Mouse (Mus musculus) left cerebral cortex, postnatal 4 days (tissue): ENCODE data around the gene Wnt7b. TPM values are rescaled to one million over a fixed set of nuclear protein-coding genes. Genes with fewer than 3 reads are reported as not detected.

Experiments used
- DNase-seq: peaks from one replicate; pipeline ENCODE4 v3.0.0-alpha.2; 2022
- intact Hi-C: fragments of 180-260 bp; cut with DNase I; formaldehyde crosslinking; loops from one replicate; pipeline ENCODE4 v1.15.1; 2025
- total RNA-seq, 2 experiments: library from RNA; stranded (reverse); gene quantifications; 2 replicates each; pipeline ENCODE4 v1.2.3; 2021

Wnt7b gene
- 10 to 100 TPM; 65.6 to 67.5 TPM for total RNA-seq

GRCm38 (mm10) chr15:85582356-85582910 lies at the start of gene Wnt7b:
Gene Wnt7b (minus strand): TSS chr15:85582473.
- intact Hi-C loops, result loop anchor here (2.0 to 5.0 kb wide), 4 partner anchors 120 to 316 kb away; no protein-coding TSS in a partner anchor
- DNase-seq, result no peak

DNA sequence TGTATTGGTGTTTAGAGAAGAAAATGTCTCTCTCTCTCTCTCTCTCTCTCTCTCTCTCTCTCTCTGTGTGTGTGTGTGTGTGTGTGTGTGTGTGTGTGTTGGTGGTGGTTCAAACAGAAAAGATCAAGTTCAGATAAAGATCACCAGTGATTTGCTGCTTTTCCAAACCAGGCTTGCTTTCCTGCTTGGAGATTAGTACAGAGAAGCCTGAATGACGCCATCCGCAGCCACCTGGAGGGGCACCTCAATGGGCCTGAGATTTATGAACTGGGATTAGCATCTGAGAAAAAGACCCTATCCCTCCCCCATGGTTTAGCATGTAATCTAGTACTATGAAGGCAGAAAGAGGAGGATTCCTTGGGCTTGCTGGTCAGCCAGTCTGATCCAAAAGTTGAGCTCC lies 49.3 kb upstream of the Wnt7b start:
- intact Hi-C loops, result no loop called here

GRCm38 (mm10) chr15:85629924-85630545 lies 47.8 kb upstream of the Wnt7b start:
- no peak for DNase-seq
- intact Hi-C loops, result no loop called here

More for the DNA sequence above, 49.3 kb upstream of the Wnt7b start:
- DNase-seq, result no peak

DNA sequence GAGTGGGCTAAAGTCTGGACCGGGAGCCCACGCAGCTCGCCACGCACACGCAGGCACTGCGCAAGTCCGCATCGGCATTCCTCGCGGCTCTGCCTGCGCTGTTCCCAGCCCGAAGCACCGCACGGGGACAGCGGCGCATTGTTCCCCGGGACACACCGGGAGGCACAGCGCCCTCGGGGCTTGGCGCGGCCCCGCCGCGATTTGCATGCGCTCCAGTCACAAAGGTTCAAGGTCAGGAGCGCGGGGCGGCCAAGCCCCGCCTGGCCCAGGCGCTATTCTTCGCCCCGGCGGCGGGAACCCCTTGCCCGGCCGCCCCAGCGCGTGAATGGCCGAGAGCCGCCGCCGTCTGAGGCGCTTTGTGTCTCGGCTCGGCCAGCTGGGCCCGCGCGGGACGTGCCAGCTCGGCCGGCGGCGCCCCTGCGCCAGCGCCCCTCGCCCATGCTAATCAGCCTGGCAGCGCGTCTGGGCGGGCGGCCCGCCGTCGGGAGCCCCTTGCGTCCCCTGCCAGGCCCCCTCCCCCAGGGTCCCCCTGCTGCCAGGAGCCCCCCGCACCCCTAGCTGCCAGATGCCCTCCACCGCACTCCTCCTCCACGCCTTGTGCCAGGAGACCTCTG lies 43.5 kb upstream of the Wnt7b start:
- intact Hi-C loops, result no loop called here
- peak; percentile 92 for DNase-seq

- no peak for DNase-seq
- intact Hi-C loops, result no loop called here
These were observed 39.9 kb upstream of the Wnt7b start for GRCm38 (mm10) chr15:85622213-85622612.

DNA sequence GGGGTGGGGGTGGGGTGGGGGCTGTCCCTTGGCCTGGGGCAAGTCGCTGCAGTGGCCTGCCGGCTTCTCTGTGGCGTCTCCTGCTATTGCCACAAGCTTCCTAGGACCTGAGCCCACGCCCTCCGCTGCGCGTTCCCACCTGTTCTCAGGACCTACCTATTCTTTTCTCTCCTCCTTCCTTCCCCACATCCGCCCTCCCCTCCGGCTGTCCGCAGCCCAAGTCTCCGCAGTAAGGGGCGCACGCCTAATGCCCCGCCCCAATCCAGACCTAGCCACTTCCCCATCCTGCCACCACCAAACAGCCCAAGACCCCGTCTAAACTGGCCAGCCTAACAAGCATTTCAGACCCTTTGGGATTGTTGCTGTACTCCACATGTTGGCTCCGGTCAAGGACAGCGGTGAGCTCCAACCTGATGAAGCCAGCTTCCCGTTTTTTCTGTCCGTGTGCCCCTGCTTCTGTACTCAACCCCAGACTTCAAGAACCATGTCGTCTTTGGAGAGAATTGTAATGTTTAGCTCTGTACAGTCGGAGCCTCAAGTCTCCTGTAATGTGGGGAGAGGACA lies 33.3 kb upstream of the Wnt7b start:
- intact Hi-C loops, result no loop called here
- no peak for DNase-seq

DNA sequence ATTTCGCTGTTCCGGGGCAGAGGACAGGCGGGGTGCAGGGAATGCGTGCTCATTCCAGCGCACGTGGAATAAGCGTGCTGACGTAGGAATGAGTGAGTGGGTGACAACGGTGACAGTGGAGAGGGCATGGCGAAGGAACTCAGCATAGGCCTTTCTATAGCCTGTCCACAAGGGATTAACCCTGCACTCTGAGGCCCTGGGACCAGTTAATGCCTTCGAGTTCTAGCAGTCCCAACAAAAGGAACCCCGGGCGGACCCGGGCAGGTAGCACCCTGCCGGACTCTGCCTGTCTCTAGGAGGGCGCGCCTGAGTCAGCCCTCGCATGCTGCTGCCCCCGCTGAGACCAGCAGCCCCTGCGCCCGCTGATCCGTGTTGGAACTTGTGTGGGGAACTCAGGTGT lies 32.8 kb upstream of the Wnt7b start:
- DNase-seq, result no peak
- intact Hi-C loops, result no loop called here

DNA sequence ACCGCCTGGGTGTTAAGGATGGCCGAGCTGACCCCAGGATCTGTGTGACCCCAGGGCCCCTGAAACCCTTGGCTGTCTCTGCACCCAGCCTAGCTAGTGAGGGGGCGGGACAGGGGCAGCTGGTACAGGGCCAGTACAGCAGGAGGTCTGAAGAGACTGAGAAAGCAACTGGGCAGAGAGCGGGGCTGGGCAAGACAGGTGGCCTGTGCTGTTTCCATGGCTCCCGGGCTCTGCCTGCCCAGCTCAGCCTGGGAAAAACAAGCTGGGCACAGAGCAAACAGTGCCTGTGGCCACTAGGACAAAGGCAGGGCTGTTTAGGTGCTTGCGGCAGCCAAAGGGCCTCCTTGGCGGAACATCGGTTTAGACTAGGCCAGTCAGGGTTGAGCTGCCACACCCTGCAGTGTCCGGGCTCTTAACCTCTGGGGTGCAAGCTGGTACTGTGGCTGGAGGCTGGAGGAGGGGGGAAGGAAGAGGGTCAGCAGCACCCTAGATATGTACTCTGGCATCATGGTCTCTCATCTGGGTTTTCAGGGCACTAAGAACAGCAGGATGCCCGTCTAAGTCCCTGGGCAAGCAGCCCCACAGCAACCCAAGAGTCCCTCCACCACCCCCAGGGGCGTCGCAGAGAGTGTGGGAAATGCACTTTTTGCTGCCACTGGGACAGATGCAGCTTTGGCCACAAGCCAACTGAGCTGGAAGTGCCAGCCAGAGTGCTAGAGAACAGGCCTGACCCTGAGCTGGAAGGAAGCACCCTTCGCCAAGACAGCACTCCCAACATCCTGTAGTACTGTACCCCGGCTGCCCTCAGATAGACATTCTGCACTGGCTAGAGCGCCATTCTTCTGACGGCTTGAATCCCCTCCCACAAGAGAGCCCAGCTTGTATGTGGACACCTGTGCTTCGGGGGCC lies 31.3 kb upstream of the Wnt7b start:
- DNase-seq, result peak; percentile 91
- intact Hi-C loops, result no loop called here

- intact Hi-C loops, result no loop called here
- peak; percentile 68 for DNase-seq
These were observed 30.5 kb upstream of the Wnt7b start for GRCm38 (mm10) chr15:85612660-85613357.

DNA sequence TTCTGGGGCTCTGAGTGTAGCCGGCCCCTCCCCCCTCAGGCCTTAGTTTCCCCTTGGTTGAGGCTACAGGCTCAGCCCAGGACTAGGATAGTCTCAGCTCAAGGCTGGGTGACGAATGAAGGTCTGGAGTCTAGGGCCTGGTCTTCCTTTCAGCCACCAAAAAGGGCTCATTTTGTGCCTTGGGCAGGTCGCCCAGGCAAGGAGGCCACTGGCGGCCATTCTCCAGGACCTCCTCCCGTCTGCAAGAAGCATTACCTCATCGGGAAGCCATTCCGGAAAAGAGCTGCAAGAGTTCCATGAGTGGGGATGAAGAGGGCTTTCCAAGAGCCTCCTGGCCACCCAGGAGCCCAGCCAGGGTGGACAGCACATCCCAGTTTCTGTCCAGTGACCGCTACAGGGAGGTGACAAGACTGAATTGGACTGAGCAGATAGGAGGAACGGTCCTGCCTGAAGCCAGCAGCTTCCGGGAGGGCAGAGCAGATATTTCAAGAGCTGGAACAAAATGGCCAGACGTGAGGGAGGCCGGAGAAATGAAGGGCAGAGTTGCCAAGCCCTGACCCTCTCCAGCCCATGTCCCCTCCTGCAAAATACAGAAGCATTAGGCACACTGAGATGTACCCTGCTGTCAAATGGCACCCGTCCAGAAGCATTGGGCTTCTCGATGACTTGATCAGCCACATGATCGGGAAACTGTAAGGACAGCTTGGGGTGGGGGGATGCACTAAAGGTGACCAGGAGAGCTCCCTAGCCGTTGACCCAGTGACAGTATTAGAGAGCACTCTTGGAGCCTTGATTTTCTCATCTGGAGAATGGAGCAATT lies 29.6 kb upstream of the Wnt7b start:
- peak; percentile 61 for DNase-seq
- intact Hi-C loops, result no loop called here

DNA sequence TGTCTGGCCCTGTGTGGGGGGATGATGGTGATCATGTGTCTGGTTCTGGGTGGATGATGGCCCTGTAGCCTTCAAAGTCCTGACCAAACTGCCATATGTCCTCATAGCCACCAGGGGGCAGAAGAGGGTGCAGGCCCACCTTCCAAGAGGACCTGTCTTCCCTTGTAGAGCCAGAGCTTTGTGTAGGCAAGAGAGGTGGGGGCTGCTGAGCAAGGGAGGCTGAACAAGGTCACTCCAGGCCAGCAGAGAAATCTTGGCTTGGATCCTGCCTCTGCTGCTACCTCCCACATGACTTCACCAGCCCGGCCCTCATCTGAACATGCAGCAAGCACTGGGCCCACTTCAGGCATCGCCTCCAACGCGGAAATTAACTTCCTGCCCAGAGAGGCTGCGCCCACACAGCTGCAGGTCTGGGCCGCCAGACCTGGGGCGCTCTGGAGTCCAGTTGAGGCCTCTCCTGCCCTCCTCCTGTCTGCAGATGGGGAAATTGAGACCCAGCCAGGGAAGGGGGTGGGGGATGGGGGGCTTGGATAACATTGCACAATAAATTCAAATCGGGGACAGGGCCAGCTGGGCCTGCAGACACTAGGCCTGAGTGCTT lies 28.4 kb upstream of the Wnt7b start:
- intact Hi-C loops, result no loop called here
- peak; percentile 94 for DNase-seq

DNA sequence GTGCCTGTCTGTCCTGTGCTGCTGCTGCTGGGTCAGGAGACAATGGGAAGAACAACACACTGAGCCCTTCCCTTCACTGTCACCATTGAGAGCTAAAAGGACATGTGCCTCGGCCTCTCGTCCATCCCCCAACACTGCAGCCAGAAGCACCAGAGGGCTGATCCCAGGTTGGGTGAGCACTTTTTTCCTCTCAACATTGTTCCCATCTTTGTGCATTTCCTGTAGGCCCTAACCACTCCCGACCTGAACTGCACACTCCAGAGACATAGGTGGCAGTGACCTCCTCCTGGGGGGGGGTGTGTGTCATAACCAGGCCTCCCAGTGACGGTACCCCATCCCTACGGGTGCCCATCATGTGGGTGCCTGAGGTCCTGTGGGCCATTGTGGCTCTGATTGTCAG lies 27.8 kb upstream of the Wnt7b start:
- intact Hi-C loops, result no loop called here
- DNase-seq, result no peak

DNA sequence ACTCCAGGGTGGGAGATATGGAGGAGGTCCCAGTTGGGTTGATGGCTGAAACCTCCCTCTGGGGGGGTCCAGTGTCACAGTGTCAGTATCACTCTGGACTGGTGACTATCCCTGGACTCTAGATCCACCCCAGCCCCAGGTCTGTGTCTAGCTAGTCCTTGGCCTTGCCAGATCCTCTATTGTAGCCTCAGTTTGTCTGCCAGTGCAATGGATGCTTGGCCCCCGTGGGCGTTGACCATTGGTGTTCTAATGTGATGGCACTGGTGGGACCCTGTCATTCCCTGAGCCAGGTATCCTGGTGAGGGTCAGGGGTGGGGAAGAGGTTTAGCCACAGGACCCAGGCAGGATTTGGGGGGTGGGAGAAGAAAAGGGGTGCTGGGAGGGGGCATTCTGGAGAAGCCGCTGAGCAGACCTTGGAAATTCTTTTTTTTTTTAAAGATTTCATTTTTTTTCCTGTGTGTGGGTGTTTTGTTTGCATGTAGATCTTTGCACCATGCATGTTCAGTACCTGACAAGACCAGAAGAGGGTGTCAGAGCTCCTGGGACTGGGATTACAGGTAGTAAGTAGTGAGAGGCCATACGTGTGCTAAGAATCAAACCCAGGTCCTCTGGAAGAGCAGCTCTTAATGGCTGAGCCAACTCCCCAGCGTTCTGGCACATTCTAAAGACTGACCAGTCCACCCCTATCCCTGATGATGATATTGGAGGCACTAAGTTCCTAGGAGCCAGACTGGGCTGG lies 27.2 kb upstream of the Wnt7b start:
- intact Hi-C loops, result loop anchor here (5.0 to 10.0 kb wide), 2 partner anchors 98 to 265 kb away; partner anchors contain the start of gene Trmu
- no peak for DNase-seq

DNA sequence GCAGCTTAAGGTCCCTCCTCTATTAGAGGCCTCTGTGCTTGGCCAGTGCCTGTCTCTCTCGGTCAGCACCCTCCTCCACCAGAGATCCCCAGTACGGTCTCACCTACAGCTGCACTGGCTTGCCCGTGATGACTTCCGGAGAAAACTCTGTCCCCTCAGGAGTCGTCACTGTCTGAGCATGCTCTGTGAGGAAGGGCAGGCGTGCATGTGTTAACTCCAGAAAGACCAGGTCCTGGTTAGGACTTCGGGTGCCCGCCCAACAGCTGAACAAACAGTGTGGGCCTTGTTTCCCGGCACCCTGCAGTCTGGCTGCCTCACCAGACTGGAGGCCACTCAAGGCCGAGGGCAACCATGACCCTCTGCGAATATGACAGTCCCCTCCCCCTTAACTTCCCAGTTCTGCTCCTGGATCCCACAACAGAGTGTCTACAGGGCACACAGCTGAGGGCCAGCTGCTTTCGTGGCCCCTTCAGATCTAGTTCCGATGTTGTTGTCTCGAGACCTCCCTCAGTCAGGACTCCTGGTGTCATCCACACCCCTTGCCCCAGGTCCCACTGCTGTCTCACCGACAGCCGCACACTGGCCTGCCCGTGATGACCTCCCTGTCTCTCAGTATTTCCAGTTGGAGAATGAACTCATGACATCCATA lies 23.8 kb upstream of the Wnt7b start:
- intact Hi-C loops, result loop anchor here (5.0 to 10.0 kb wide), 2 partner anchors 101 to 269 kb away; partner anchors contain the start of gene Trmu
- DNase-seq, result no peak

GRCm38 (mm10) chr15:85604938-85605337 lies 22.7 kb upstream of the Wnt7b start:
- no peak for DNase-seq
- intact Hi-C loops, result loop anchor here (5.0 to 10.0 kb wide), 2 partner anchors 102 to 270 kb away; partner anchors contain the start of gene Trmu

GRCm38 (mm10) chr15:85604507-85604906 lies 22.2 kb upstream of the Wnt7b start:
- intact Hi-C loops, result loop anchor here (10.0 kb wide), 1 partner anchor 270 kb away; the partner anchor contains the start of gene Trmu
- no peak for DNase-seq

GRCm38 (mm10) chr15:85603422-85603821 lies 21.1 kb upstream of the Wnt7b start:
- DNase-seq, result no peak
- intact Hi-C loops, result loop anchor here (10.0 kb wide), 1 partner anchor 271 kb away; the partner anchor contains the start of gene Trmu
